Mouse (Mus musculus): ENCODE measurements around the gene Sult2b1.

DNA sequence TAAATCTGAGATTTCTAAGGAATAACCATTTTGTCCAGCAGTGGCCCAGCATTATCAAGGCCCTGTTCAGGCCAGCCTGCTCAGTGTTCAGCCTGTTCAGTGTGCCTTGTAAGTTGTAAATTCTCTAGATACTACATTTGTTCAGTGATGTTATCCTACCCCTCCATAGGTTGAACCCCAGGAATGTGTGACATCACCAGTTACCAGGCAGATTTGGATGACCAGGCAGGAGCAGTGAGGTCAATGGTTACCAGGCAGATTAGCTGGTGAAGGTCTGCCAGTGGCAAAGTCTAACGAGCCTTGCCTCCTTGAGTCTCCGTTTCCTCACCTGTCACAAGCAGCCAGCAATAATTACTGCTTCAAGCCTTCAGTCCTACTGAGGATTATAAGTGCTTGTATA is 40.1 kb downstream of the Sult2b1 start:
- TF ChIP-seq CTCF (IDR thresholded peaks at IDR 0.05; ENCODE audit: low read depth) (no peak), EP300 (IDR thresholded peaks at IDR 0.05; ENCODE audit: low read depth) (no peak)

Measured in heart, postnatal 0 days (tissue).